In genomic region chr17:26380280-26380985, GRCm38 (mm10) we compare ENCODE assay signal across 11 mouse cellular contexts. TPM values are rescaled to one million over a fixed set of nuclear protein-coding genes. Genes with fewer than 3 reads are reported as not detected.
DNase-seq lines count a peak whose midpoint lies in the region; ATAC-seq lines count a peak whose summit lies in the region.
"Had no signal": no experiment of that assay in that cellular context is flagged by ENCODE, and none has a peak within 500 bp of the region (broad histone marks: within the 10 kb centered on the region; RNA-seq: fewer than 3 reads in every experiment).

No protein-coding gene starts in this region.

- peaks cover 41% of the 10 kb centered on the region for H3K4me1 ChIP-seq in heart, embryonic 16.5 days (ENCODE audit: control insufficient read depth, insufficient read depth, low read length)
- H3K4me1 ChIP-seq in embryonic facial prominence, embryonic 10.5 days, result peaks cover 33% of the 10 kb centered on the region
- H3K4me1 ChIP-seq in forebrain, embryonic 14.5 days (ENCODE audit: control insufficient read depth, insufficient read depth, low read length), result peaks cover 5% of the 10 kb centered on the region; the same call in 1 of the 2 replicates
- H3K4me1 ChIP-seq in limb, embryonic 13.5 days, result peaks cover 21% of the 10 kb centered on the region

- no peak overlapping the region for H3K9ac ChIP-seq in heart, embryonic 16.5 days (ENCODE audit: low read length)
- H3K9ac ChIP-seq in forebrain, embryonic 14.5 days (ENCODE audit: low read length), result no peak overlapping the region
- H3K9ac ChIP-seq in limb, embryonic 13.5 days, result no peak overlapping the region

- H3K27ac ChIP-seq in heart, embryonic 16.5 days (ENCODE audit: low read length), result no peak overlapping the region
- peak overlapping the region; percentile 70 for H3K27ac ChIP-seq in embryonic facial prominence, embryonic 10.5 days (replicated peaks)
- H3K27ac ChIP-seq in forebrain, embryonic 14.5 days (ENCODE audit: low read depth, low read length), result peak overlapping the region; percentile 88
- H3K27ac ChIP-seq in limb, embryonic 13.5 days, result no peak overlapping the region

- H3K36me3 ChIP-seq in heart, embryonic 16.5 days (ENCODE audit: control insufficient read depth, insufficient read depth), result no peaks in the 10 kb centered on the region
- no peaks in the 10 kb centered on the region for H3K36me3 ChIP-seq in embryonic facial prominence, embryonic 10.5 days (replicated peaks)
- no peaks in the 10 kb centered on the region for H3K36me3 ChIP-seq in forebrain, embryonic 14.5 days (ENCODE audit: control insufficient read depth, insufficient read depth, low read length)
- no peaks in the 10 kb centered on the region for H3K36me3 ChIP-seq in limb, embryonic 13.5 days

- no peak for ATAC-seq in heart, embryonic 16.5 days (replicated peaks; ENCODE audit: extremely low read depth, insufficient read depth, low FRiP score)
- peak; percentile 51 for ATAC-seq in forebrain, embryonic 14.5 days
- ATAC-seq in limb, embryonic 13.5 days (ENCODE audit: low FRiP score, low read depth), result no peak

- H3K27me3 ChIP-seq in heart, embryonic 16.5 days (ENCODE audit: control insufficient read depth, insufficient read depth, low read length), result no peaks in the 10 kb centered on the region
- no peaks in the 10 kb centered on the region for H3K27me3 ChIP-seq in embryonic facial prominence, embryonic 10.5 days (replicated peaks; ENCODE audit: low read depth, poor library complexity, severe bottlenecking)
- no peaks in the 10 kb centered on the region for H3K27me3 ChIP-seq in forebrain, embryonic 14.5 days (replicated peaks; ENCODE audit: control insufficient read depth, insufficient read depth, low read length)
- H3K27me3 ChIP-seq in limb, embryonic 13.5 days, result no peaks in the 10 kb centered on the region

- H3K4me2 ChIP-seq in heart, embryonic 16.5 days (ENCODE audit: low read depth, low read length), result peak overlapping the region; percentile 26
- H3K4me2 ChIP-seq in forebrain, embryonic 14.5 days (ENCODE audit: low read length), result peak overlapping the region; percentile 38
- H3K4me2 ChIP-seq in limb, embryonic 13.5 days (replicated peaks), result peak overlapping the region; percentile 35

- no peak for DNase-seq in heart, adult 9 months (ENCODE audit: low spot score in 2 of 2)
- DNase-seq in embryonic facial prominence, embryonic 10.5 days (ENCODE audit: low spot score), result no peak
- no peak for DNase-seq in forebrain, embryonic 14.5 days (ENCODE audit: low spot score)
- DNase-seq in T-cell, adult 2 months (ENCODE audit: low spot score), result no peak
- DNase-seq in adrenal gland, adult 18-20 months (ENCODE audit: low spot score in 2 of 2), result no peak
- no peak for DNase-seq in thymus, postnatal 10 days (ENCODE audit: low spot score in 2 of 2)
- DNase-seq: cerebellum, adult 11-12 months; thymus, postnatal 25 days had no signal

- 24% methylated on average over 8 of the region's 8 CpGs for WGBS in heart, embryonic 16.5 days
- WGBS in embryonic facial prominence, embryonic 10.5 days, result 45% methylated on average over 8 of the region's 8 CpGs
- 46% methylated on average over 7 of the region's 8 CpGs for WGBS in forebrain, embryonic 14.5 days
- 36% methylated on average over 8 of the region's 8 CpGs for WGBS in limb, embryonic 13.5 days

- H3K4me3 ChIP-seq in heart, embryonic 16.5 days (ENCODE audit: low read length), result no peak overlapping the region
- peak overlapping the region; percentile 11; the same call in 1 of the 2 replicates for H3K4me3 ChIP-seq in embryonic facial prominence, embryonic 10.5 days
- H3K4me3 ChIP-seq in forebrain, embryonic 14.5 days (ENCODE audit: low read depth, low read length), result no peak overlapping the region
- no peak overlapping the region for H3K4me3 ChIP-seq in limb, embryonic 13.5 days
- H3K4me3 ChIP-seq: megakaryocyte, embryonic 14.5 days had no signal

- no peaks in the 10 kb centered on the region for H3K9me3 ChIP-seq in heart, embryonic 16.5 days (replicated peaks; ENCODE audit: control insufficient read depth, low read length)
- H3K9me3 ChIP-seq in embryonic facial prominence, embryonic 10.5 days, result no peaks in the 10 kb centered on the region
- no peaks in the 10 kb centered on the region for H3K9me3 ChIP-seq in forebrain, embryonic 14.5 days (replicated peaks; ENCODE audit: control insufficient read depth, low read length)
- H3K9me3 ChIP-seq in limb, embryonic 13.5 days, result no peaks in the 10 kb centered on the region
- H3K9me3 ChIP-seq: megakaryocyte, embryonic 14.5 days had no signal

RNA-seq across cellular contexts. Expression of gene Neurl1b, which starts 34.2 kb away (rescaled TPM):
- 3.0 and 3.3 TPM in 2 replicates for polyA plus RNA-seq in heart, embryonic 16.5 days (2015; fragmentation: Nextera tagmentation; extraction: Ambion mirVana)
- polyA plus RNA-seq in embryonic facial prominence, embryonic 10.5 days (2016; fragmentation: Nextera tagmentation; extraction: Ambion mirVana), result 0.16 TPM in 2 replicates
- 2.0 and 3.2 TPM in 2 replicates for polyA plus RNA-seq in forebrain, embryonic 14.5 days (2014; fragmentation: Nextera tagmentation; extraction: Ambion mirVana)
- polyA plus RNA-seq in limb, embryonic 13.5 days (2015; fragmentation: Nextera tagmentation; extraction: Ambion mirVana), result 0.51 and 0.65 TPM in 2 replicates
- 10 to 100 TPM; 23.2 to 35.2 TPM for total RNA-seq in adrenal gland, adult 18-20 months (2021)

Comparison
In these comparisons a context has a peak if more than half of its experiments do, and no peak if none do; other contexts are left out.
1. H3K27ac ChIP-seq: peak in embryonic facial prominence, embryonic 10.5 days (single experiment) and forebrain, embryonic 14.5 days (single experiment); none in heart, embryonic 16.5 days (single experiment) and limb, embryonic 13.5 days (single experiment).
2. Peak in every context shown above with its lines, with median percentiles within 50 percentile points of each other: H3K4me2 ChIP-seq.